Mouse (Mus musculus) spleen, adult 2 months (tissue): Measurements from ENCODE around the gene Avp.

Experiments used
- CTCF ChIP-seq: fragments of 200-500 bp; IDR thresholded peaks from 2 replicates; pipeline ENCODE4 v1.5.1; 2011; ENCODE audit warnings: mild to moderate bottlenecking, inconsistent platforms; ENCODE audit not compliant: insufficient read depth, insufficient read length, insufficient replicate concordance; ENCODE audit errors: extremely low read depth
- POLR2A ChIP-seq: fragments of 200-500 bp; IDR thresholded peaks from 2 replicates; pipeline ENCODE4 v1.6.1; 2011; ENCODE audit warnings: low read depth, low read length, inconsistent platforms

DNA sequence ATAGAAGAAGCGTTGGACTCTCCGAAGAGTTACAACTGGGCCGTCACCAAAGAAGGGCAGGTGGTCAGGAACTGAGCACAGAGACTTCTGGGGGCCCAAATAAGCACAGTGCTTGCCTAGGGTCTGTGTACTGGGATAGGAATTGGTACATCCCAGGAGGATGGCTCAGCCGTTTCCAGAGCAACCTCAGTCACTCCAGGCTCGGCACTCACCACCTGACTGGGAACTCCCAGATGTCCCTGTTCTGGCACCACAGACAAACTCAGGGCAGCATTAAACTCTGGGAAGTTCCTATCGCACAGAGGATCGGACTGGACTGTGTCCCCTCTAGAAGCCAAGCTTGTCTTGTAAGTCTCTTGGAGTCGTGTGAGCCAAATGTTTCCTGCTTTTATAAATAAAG, 17.4 kb downstream of the Avp start:
- TF ChIP-seq POLR2A, result no peak
- TF ChIP-seq CTCF, result no peak
